33 mouse cellular contexts compared by ENCODE assay signal in genomic region chr11:83540931-83541330, GRCm38 (mm10). TPM values are rescaled to one million over a fixed set of nuclear protein-coding genes. Genes with fewer than 3 reads are reported as not detected.
A peak's percentile ranks its signal among the peaks of the same experiment; 100 is the strongest.
DNase-seq lines count a peak whose midpoint lies in the region; ATAC-seq and TF ChIP-seq lines count a peak whose summit lies in the region.
"Had no signal": no experiment of that assay in that cellular context is flagged by ENCODE, and none has a peak within 500 bp of the region (broad histone marks: within the 10 kb centered on the region; RNA-seq: fewer than 3 reads in every experiment).

No protein-coding gene starts in this region.

- no peaks in the 10 kb centered on the region for H3K4me1 ChIP-seq in lung, postnatal 0 days (ENCODE audit: insufficient read depth, low read depth, low read length)
- H3K4me1 ChIP-seq in hindbrain, postnatal 0 days (ENCODE audit: insufficient read depth, low read length) = no peaks in the 10 kb centered on the region
- H3K4me1 ChIP-seq: forebrain, embryonic 10.5 days; hindbrain, embryonic 13.5 days; midbrain, embryonic 12.5 days had no signal

- H3K27me3 ChIP-seq in lung, postnatal 0 days (replicated peaks; ENCODE audit: insufficient read depth, low read length) = no peaks in the 10 kb centered on the region
- H3K27me3 ChIP-seq in hindbrain, postnatal 0 days (ENCODE audit: insufficient read depth, low read length) = no peaks in the 10 kb centered on the region
- H3K27me3 ChIP-seq: hindbrain, embryonic 13.5 days; intestine, embryonic 15.5 days; kidney, embryonic 15.5 days; midbrain, embryonic 12.5 days had no signal

- 85% methylated on average over 2 of the region's 2 CpGs for WGBS in lung, postnatal 0 days
- WGBS in macrophage (ENCODE audit: missing documents) = 23% methylated on average over 2 of the region's 2 CpGs
- 73% methylated on average over 2 of the region's 2 CpGs for WGBS in hindbrain, postnatal 0 days

- no peak for ATAC-seq in lung, postnatal 0 days
- no peak for ATAC-seq in hindbrain, postnatal 0 days
- no peak for ATAC-seq in inflammation-experienced regulatory T-cells, adult 6 months
- ATAC-seq: forebrain, embryonic 16.5 days; intestine, embryonic 15.5 days had no signal

- H3K79me2 ChIP-seq in macrophage (ENCODE audit: inconsistent target) = no peaks in the 10 kb centered on the region

- H3K9me3 ChIP-seq in lung, postnatal 0 days (ENCODE audit: low read length) = no peaks in the 10 kb centered on the region
- no peaks in the 10 kb centered on the region for H3K9me3 ChIP-seq in hindbrain, postnatal 0 days (ENCODE audit: low read length)
- H3K9me3 ChIP-seq: forebrain, embryonic 10.5 days; hindbrain, embryonic 13.5 days; intestine, embryonic 15.5 days; kidney, embryonic 15.5 days; midbrain, embryonic 12.5 days had no signal

- H3K36me3 ChIP-seq in lung, postnatal 0 days (ENCODE audit: insufficient read depth, low read length) = no peaks in the 10 kb centered on the region
- no peaks in the 10 kb centered on the region for H3K36me3 ChIP-seq in macrophage (ENCODE audit: inconsistent target)
- H3K36me3 ChIP-seq in hindbrain, postnatal 0 days (ENCODE audit: insufficient read depth, low read length) = no peaks in the 10 kb centered on the region
- H3K36me3 ChIP-seq: forebrain, embryonic 10.5 days; hindbrain, embryonic 13.5 days; intestine, embryonic 15.5 days; kidney, embryonic 15.5 days; midbrain, embryonic 12.5 days had no signal

- no peak for TF ChIP-seq EP300 in lung, postnatal 0 days (IDR thresholded peaks at IDR 0.05)

- no peak overlapping the region for H3K4me3 ChIP-seq in lung, postnatal 0 days (ENCODE audit: low read depth, low read length)
- no peak overlapping the region for H3K4me3 ChIP-seq in macrophage (ENCODE audit: inconsistent target)
- H3K4me3 ChIP-seq in hindbrain, postnatal 0 days (ENCODE audit: low read length) = no peak overlapping the region
- H3K4me3 ChIP-seq: forebrain, embryonic 10.5 days; heart, adult 2 months; hindbrain, embryonic 13.5 days; intestine, embryonic 15.5 days; kidney, embryonic 15.5 days; left cerebral cortex, adult 2 months; midbrain, embryonic 12.5 days had no signal

- DNase-seq in lung, postnatal 0 days (ENCODE audit: low spot score) = peak; percentile 10
- no peak for DNase-seq in lung, postnatal 14 days
- DNase-seq in NIH3T3 (ENCODE audit: low read depth) = peak; percentile 36
- DNase-seq in skeletal muscle tissue, adult 2 months (ENCODE audit: low read depth, low spot score) = peak; percentile 18
- DNase-seq in hindbrain, postnatal 0 days (ENCODE audit: low spot score) = no peak
- no peak for DNase-seq in right cerebral cortex, adult 2 months (ENCODE audit: low spot score in 2 of 2)
- DNase-seq: adrenal gland, postnatal 25 days; cerebellum, adult 9-10 months; gastrocnemius, postnatal 14 days; kidney, postnatal 36 days; layer of hippocampus, adult 9-11 months; left cerebral cortex, postnatal 4 days; lung, adult 2 months; lung, postnatal 36 days; right cerebral cortex, postnatal 14 days; spleen, adult 18-20 months; thymus, postnatal 25 days had no signal

- H3K4me2 ChIP-seq in lung, postnatal 0 days (replicated peaks; ENCODE audit: low read depth, low read length) = no peak overlapping the region
- no peak overlapping the region for H3K4me2 ChIP-seq in hindbrain, postnatal 0 days (ENCODE audit: low read depth, low read length)
- H3K4me2 ChIP-seq: hindbrain, embryonic 13.5 days; intestine, embryonic 15.5 days; kidney, embryonic 15.5 days; liver, embryonic 11.5 days; midbrain, embryonic 12.5 days had no signal

- TF ChIP-seq CTCF in lung, postnatal 0 days (IDR thresholded peaks at IDR 0.05) = no peak
- TF ChIP-seq CTCF in hindbrain, postnatal 0 days (IDR thresholded peaks at IDR 0.05; ENCODE audit: low read depth) = no peak

- no peak overlapping the region for H3K27ac ChIP-seq in lung, postnatal 0 days (ENCODE audit: low read length)
- H3K27ac ChIP-seq in macrophage = peak overlapping the region; percentile 51
- no peak overlapping the region for H3K27ac ChIP-seq in hindbrain, postnatal 0 days
- H3K27ac ChIP-seq: forebrain, embryonic 10.5 days; heart, adult 2 months; hindbrain, embryonic 13.5 days; intestine, embryonic 15.5 days; kidney, embryonic 15.5 days; left cerebral cortex, adult 2 months; midbrain, embryonic 12.5 days had no signal

- H3K9ac ChIP-seq in lung, postnatal 0 days (replicated peaks; ENCODE audit: low read depth) = no peak overlapping the region
- H3K9ac ChIP-seq in hindbrain, postnatal 0 days (replicated peaks; ENCODE audit: low read length) = no peak overlapping the region
- H3K9ac ChIP-seq: hindbrain, embryonic 13.5 days; intestine, embryonic 15.5 days; kidney, embryonic 15.5 days; midbrain, embryonic 12.5 days had no signal

RNA-seq across cellular contexts. Expression of gene Ccl5, which starts 10.6 kb away (rescaled TPM):
- polyA plus RNA-seq in lung, postnatal 0 days (2015; fragmentation: Nextera tagmentation; extraction: Ambion mirVana) = 3.3 and 5.9 TPM in 2 replicates
- total RNA-seq in macrophage (2018; cell fraction: chromatin; rRNA removed) = 1,000 to 10,000 TPM in 11 of 26 experiments, 100 to 1,000 TPM in 8, 10 to 100 TPM in 5, 1 to 10 TPM in 2; 2.2 to 3,982 (median 702) TPM
- total RNA-seq in macrophage (2018; cell fraction: cytosol; rRNA removed) = over 10,000 TPM in 13 of 26 experiments, 1,000 to 10,000 TPM in 2, 100 to 1,000 TPM in 6, 10 to 100 TPM in 5; 36.9 to 23,037 (median 8,667) TPM
- total RNA-seq in macrophage (2018; cell fraction: nucleus; rRNA removed) = 1,000 to 10,000 TPM in 18 of 26 experiments, 100 to 1,000 TPM in 2, 10 to 100 TPM in 6; 20.5 to 8,493 (median 2,733) TPM
- polyA plus RNA-seq in macrophage (2018) = 67.6 to 220 TPM (median 169 TPM) in 3 replicates
- not detected in 2 replicates for total RNA-seq in hindbrain, postnatal 0 days (2014; rRNA removed)
- polyA plus RNA-seq in hindbrain, postnatal 0 days (2015; fragmentation: Nextera tagmentation; extraction: Ambion mirVana) = 0.38 TPM in 1 of 2 replicates, not detected in the other
- 1,000 to 10,000 TPM in 1 of 3 experiments, 100 to 1,000 TPM in 2; 180 to 6,393 (median 256) TPM for polyA plus RNA-seq in inflammation-experienced regulatory T-cells, adult 6 months (2017; shearing (Covaris generic))
- total RNA-seq: gastrocnemius, postnatal 14 days; heart, postnatal 25 days; left cerebral cortex, adult 2 months; left cerebral cortex, postnatal 4 days had no signal
- polyA plus RNA-seq: embryonic facial prominence, embryonic 11.5 days; hindbrain, embryonic 13.5 days; kidney, embryonic 15.5 days; liver, embryonic 11.5 days; midbrain, embryonic 12.5 days; neural tube, embryonic 11.5 days had no signal

RNA-seq across cellular contexts. Expression of gene Heatr9, which starts 19.0 kb away (rescaled TPM):
- not detected in 2 replicates for polyA plus RNA-seq in lung, postnatal 0 days (2015; fragmentation: Nextera tagmentation; extraction: Ambion mirVana)
- 10 to 100 TPM in 13 of 26 experiments, 1 to 10 TPM in 4, under 1 TPM in 2, not detected in 7; 0.46 to 47.2 (median 24.0) TPM for total RNA-seq in macrophage (2018; cell fraction: chromatin; rRNA removed)
- 1 to 10 TPM in 13 of 26 experiments, under 1 TPM in 9, not detected in 4; 0.06 to 7.3 (median 3.8) TPM for total RNA-seq in macrophage (2018; cell fraction: cytosol; rRNA removed)
- total RNA-seq in macrophage (2018; cell fraction: nucleus; rRNA removed) = 10 to 100 TPM in 11 of 26 experiments, 1 to 10 TPM in 7, under 1 TPM in 2, not detected in 6; 0.30 to 52.8 (median 16.6) TPM
- 0.34 TPM in 1 of 3 replicates, not detected in the others for polyA plus RNA-seq in macrophage (2018)
- not detected in 2 replicates for total RNA-seq in hindbrain, postnatal 0 days (2014; rRNA removed)
- not detected in 2 replicates for polyA plus RNA-seq in hindbrain, postnatal 0 days (2015; fragmentation: Nextera tagmentation; extraction: Ambion mirVana)
- 1 to 10 TPM in 1 of 3 experiments, under 1 TPM in 1, not detected in 1; 0.24 to 6.5 TPM for polyA plus RNA-seq in inflammation-experienced regulatory T-cells, adult 6 months (2017; shearing (Covaris generic))
- total RNA-seq: adrenal gland, postnatal 25 days; gastrocnemius, postnatal 14 days; heart, adult 2 months; heart, postnatal 25 days; left cerebral cortex, adult 2 months; left cerebral cortex, postnatal 4 days had no signal
- polyA plus RNA-seq: cortical plate, adult 2 months; embryonic facial prominence, embryonic 11.5 days; forebrain, embryonic 10.5 days; forebrain, embryonic 16.5 days; heart, adult 2 months; heart, embryonic 14.5 days; hindbrain, embryonic 13.5 days; intestine, embryonic 15.5 days; kidney, embryonic 15.5 days; liver, embryonic 11.5 days; midbrain, embryonic 12.5 days; neural tube, embryonic 11.5 days had no signal

RNA-seq across cellular contexts. Expression of gene Ccl9, which starts 37.5 kb away (rescaled TPM):
- polyA plus RNA-seq in lung, postnatal 0 days (2015; fragmentation: Nextera tagmentation; extraction: Ambion mirVana) = 29.8 and 36.6 TPM in 2 replicates
- total RNA-seq in macrophage (2018; cell fraction: chromatin; rRNA removed) = 100 to 1,000 TPM in 16 of 26 experiments, 10 to 100 TPM in 10; 27.1 to 700 (median 152) TPM
- total RNA-seq in macrophage (2018; cell fraction: cytosol; rRNA removed) = 1,000 to 10,000 TPM in 7 of 26 experiments, 100 to 1,000 TPM in 19; 287 to 1,885 (median 507) TPM
- total RNA-seq in macrophage (2018; cell fraction: nucleus; rRNA removed) = 1,000 to 10,000 TPM in 2 of 26 experiments, 100 to 1,000 TPM in 23, 10 to 100 TPM in 1; 94.4 to 1,218 (median 394) TPM
- 289 to 625 TPM (median 620 TPM) in 3 replicates for polyA plus RNA-seq in macrophage (2018)
- 0.97 and 1.9 TPM in 2 replicates for total RNA-seq in hindbrain, postnatal 0 days (2014; rRNA removed)
- polyA plus RNA-seq in hindbrain, postnatal 0 days (2015; fragmentation: Nextera tagmentation; extraction: Ambion mirVana) = 1.7 and 1.9 TPM in 2 replicates
- not detected for polyA plus RNA-seq in inflammation-experienced regulatory T-cells, adult 6 months (2017; shearing (Covaris generic))

RNA-seq across cellular contexts. Expression of gene Ccl6, which starts 52.0 kb away (rescaled TPM):
- polyA plus RNA-seq in lung, postnatal 0 days (2015; fragmentation: Nextera tagmentation; extraction: Ambion mirVana) = 413 and 421 TPM in 2 replicates
- 100 to 1,000 TPM in 5 of 26 experiments, 10 to 100 TPM in 21; 13.7 to 172 (median 40.9) TPM for total RNA-seq in macrophage (2018; cell fraction: chromatin; rRNA removed)
- 100 to 1,000 TPM; 122 to 667 (median 326) TPM for total RNA-seq in macrophage (2018; cell fraction: cytosol; rRNA removed)
- total RNA-seq in macrophage (2018; cell fraction: nucleus; rRNA removed) = 100 to 1,000 TPM in 13 of 26 experiments, 10 to 100 TPM in 13; 47.6 to 271 (median 103) TPM
- 508 to 1,107 TPM (median 907 TPM) in 3 replicates for polyA plus RNA-seq in macrophage (2018)
- 0.40 TPM in 1 of 2 replicates, not detected in the other for total RNA-seq in hindbrain, postnatal 0 days (2014; rRNA removed)
- 3.3 and 3.7 TPM in 2 replicates for polyA plus RNA-seq in hindbrain, postnatal 0 days (2015; fragmentation: Nextera tagmentation; extraction: Ambion mirVana)
- polyA plus RNA-seq in inflammation-experienced regulatory T-cells, adult 6 months (2017; shearing (Covaris generic)) = 1 to 10 TPM in 1 of 3 experiments, not detected in 2; 1.3 TPM

Comparison
In these comparisons a context has a peak if more than half of its experiments do, and no peak if none do; other contexts are left out.
1. DNase-seq: peak in lung, postnatal 0 days (single experiment), NIH3T3 (single experiment) and skeletal muscle tissue, adult 2 months (single experiment); none in lung, postnatal 14 days (single experiment), hindbrain, postnatal 0 days (single experiment) and right cerebral cortex, adult 2 months (0 of 2).